Mouse (Mus musculus) left cerebral cortex, adult 11 months (tissue): Measurements from ENCODE around the gene Il6ra.

Experiments used
- DNase-seq: peaks from one replicate; pipeline ENCODE4 v3.0.0; 2022; ENCODE audit warnings: low spot score

Gene Il6ra

DNA sequence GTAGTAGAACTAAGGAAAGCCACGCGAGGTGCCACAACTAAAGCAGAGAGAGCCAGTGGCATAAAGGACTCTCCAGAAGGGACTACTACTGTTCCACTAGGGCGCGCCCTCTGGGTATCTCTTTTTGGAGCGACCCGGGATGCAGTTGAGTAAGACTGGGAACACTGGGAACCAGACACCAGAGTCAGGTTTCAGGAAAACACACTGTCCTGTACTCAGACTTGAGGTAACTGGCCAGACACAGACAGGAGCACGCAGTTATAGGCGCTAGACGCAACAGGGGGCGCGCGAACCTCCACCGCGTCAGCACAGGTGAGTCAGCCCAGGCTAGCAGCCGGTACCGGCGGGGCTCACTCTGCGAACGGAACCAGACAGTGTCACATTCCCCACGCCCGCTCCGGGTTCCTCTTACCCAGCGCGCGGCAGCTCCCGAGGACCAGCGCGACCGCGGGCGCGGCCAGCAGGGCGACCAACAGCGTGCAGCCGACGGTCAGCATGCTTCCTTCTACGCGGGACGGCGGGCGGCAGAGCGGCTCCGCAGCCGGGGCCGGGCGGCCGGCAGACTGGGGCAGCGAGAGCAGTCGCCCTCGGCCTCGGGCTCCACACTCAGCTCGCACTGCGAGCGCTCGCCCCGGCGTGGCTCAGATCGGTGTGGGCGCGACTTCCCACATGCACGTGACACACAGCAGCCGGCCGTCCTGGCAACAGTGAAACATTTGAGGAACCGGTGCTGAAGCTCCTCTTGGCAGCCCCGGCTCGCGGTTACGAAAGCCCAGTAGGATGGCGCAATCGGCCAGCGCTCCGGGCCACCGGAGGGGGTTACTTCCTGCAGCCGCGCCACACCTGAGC lies at the start of gene Il6ra:
TSS of gene Il6ra (minus strand) at position 654 of the 849 bp plus-strand sequence.
- peak; percentile 45 for DNase-seq

DNA sequence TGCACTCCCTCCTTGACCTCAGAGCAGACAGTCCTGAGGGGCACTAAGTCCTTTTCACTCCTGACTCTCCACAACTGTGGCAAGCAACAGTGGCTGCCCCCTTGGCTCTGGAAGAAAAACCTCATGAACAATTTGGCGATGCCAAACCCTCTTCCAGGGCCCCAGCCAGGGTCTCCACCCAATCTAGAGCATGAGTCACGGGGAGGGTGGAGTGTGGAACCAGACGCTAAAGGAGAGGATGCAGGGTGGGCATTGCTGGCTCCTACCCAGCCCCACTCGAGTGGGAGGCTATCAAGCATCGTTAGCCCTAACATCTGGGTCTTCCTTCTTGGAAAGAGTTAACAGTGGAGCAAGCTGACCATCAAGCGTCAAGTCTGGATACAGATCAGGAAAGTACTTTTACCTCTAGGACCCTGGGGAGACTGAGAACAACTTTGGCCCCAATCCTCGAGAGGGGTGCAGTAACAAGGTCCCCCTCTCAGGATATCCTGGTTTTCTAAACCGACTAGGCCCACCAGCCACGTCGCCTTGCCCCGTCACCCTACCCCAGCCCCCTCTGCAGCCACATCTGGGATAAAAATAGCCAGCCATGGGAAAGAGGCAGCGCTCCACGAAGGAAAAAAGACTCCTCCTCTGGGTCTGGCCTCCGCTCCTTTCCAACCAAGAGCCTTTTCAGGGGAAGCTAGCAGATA lies 49.2 kb upstream of the Il6ra start:
- no peak for DNase-seq

GRCm38 (mm10) chr3:89961436-89961835 lies 48.4 kb upstream of the Il6ra start:
- DNase-seq, result no peak

DNA sequence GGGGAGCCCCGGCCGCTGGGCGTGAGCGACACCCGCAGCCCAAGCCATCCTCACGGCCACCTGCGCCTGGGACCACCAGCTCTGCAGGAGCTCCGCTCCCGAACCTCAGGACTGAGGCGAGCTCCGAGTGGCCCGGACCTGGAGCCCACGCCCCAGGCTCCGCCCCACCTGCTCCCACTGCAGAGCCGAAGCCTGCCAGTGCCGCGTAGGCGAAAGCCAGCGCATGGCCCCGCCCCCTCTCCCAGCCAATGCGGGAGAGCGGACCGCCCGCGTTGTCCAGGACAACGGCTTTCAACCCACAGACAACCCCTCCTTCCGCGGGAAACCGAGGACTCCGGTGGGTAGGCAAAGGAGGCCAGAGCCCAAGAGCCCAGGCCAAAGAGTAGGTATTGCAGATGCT lies 47.5 kb upstream of the Il6ra start:
- DNase-seq, result peak; percentile 91

- peak; percentile 73 for DNase-seq
Observed at GRCm38 (mm10) chr3:89959435-89959834, 46.4 kb upstream of the Il6ra start.

DNA sequence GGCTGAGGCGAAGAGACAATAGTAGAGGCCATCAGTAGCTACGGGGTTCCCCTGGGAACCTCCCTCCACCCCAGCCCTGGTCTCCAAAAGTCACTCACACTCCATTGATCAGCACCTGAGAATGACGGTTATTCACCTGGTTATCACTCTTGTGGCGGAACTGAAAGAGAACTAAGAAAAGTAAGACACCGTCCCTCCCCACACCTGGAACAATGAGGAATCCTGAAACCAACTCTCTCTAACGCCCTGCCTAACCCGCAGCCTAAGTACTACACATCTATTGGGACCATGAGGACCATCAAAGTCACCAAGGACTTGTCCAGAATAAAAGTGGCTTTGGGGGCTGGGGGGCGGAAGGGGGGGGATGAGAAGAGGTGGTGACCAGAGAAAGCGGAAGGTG lies 44.9 kb upstream of the Il6ra start:
- no peak for DNase-seq

GRCm38 (mm10) chr3:89956177-89956971 lies 43.4 kb upstream of the Il6ra start:
- DNase-seq, result no peak

DNA sequence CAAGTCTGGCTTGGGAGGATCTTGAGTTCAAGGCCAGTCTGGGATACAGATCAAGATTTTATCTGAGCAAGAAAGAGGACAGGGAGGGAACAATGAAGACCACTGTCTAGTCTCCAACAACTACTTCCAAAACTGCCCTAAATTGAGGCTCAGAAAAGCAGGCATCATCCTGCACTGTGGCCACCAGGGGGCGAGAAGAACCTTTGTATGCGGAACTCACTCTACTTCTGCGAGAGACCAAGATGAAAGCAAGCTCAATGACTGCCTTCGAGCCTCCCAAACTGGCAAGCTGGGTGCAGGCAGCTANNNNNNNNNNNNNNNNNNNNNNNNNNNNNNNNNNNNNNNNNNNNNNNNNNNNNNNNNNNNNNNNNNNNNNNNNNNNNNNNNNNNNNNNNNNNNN lies 40.4 kb upstream of the Il6ra start:
- DNase-seq, result no peak

- no peak for DNase-seq
Observed at GRCm38 (mm10) chr3:89948655-89949054, 35.7 kb upstream of the Il6ra start.

DNA sequence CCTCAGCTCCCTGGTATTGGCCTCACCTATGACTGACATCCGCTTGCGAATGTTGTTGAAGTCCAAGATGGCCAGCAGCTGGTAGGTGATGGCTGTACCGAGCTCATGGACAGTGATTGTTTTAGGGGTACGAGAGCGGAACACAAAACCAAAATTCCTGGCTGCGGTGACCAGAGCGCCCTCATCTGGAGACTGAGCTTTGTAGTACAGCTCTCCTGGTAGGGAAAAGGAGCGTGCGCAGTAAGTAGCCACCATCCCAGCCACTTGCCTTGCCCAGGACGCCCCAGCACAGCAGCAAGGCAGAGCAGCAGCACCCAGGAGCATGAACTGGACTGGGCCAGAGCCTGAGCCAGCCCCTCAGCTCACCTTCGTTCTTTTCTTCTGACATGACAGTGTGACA lies 35.0 kb upstream of the Il6ra start:
- no peak for DNase-seq

- no peak for DNase-seq
Observed at GRCm38 (mm10) chr3:89945026-89945425, 32.0 kb upstream of the Il6ra start.

GRCm38 (mm10) chr3:89942894-89943293 lies 29.9 kb upstream of the Il6ra start:
- no peak for DNase-seq

GRCm38 (mm10) chr3:89936495-89936894 lies 23.5 kb upstream of the Il6ra start:
- no peak for DNase-seq

GRCm38 (mm10) chr3:89932925-89933324 lies 19.9 kb upstream of the Il6ra start:
- no peak for DNase-seq

DNA sequence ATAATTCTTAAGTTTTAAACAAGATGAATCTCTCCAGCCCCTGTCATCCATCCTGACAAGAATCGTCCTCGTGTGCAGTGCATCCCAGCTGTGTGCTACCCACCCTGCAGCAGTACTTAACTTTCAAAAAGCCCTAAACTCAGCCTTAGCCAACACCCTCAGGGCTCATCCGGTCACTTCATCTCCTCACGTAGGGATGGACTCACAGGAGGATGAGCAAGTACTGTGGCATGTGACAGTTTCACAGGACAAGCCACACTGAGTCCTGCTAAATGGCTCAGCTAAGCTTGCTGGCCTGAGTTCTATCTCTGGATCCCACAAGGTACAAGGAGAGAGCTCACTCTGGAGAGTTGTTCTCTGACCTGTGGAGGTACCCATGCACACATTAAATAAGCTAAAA lies 16.0 kb upstream of the Il6ra start:
- no peak for DNase-seq

DNA sequence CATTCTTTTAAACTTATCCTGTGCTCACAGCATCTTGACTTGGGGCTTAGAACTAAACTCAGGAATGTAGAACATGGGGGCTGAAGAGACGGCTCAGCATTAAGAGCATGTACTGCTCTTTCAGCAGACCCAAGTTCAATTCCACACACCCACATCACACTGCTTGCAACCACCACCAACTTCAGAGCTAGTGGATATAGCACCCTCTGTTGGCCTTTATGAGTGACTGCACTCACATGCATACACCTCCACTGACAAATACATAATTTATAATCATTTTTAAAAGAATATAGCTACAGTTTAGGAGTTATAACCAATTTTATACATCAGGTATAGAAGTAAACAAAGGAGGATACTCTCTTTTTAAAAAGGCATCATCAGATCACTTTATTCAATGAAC lies 13.4 kb upstream of the Il6ra start:
- no peak for DNase-seq

DNA sequence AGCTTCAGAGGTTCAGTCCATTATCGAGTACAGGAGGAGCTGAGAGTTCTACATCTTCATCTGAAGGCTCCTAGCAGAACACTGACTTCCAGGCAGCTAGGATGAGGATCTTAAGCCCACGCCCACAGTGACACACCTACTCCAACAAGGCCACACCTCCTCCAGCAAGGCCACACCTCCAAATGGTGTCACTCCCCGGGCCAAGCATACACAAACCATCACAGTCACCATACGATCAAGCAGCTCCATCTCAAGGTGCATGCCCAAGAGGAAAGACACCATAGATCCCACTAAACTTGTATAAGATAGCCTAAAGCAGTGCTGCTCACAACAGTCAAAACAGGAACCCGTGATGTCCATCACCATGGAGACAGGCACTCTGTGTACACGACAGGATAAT lies 7.7 kb upstream of the Il6ra start:
- no peak for DNase-seq

- DNase-seq, result no peak
Observed at GRCm38 (mm10) chr3:89917408-89917807, 4.4 kb upstream of the Il6ra start.

DNA sequence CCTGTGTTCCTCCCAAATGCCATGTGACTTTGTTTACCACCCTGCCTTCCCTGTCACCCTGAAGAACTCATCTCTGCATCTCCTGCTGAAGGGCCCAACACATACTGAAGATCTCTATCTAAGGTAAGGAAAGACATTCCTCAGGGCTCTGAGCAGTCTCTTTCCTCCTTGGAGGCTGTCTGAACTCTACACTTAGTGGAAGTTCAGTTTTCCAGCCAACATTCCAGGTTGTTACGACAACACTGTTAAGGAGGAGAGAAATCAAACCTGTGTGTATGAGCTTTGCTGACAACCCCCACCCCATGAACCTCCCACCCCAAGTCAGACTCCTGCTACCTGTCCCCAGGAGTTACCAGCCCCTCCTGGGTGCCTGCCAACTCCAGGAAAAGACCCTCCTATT lies 3.6 kb upstream of the Il6ra start:
- DNase-seq, result no peak

- DNase-seq, result no peak
Observed at GRCm38 (mm10) chr3:89914700-89915099, 1.7 kb upstream of the Il6ra start.

GRCm38 (mm10) chr3:89912108-89912542 lies 871 bp downstream of the Il6ra start:
- DNase-seq, result no peak

DNA sequence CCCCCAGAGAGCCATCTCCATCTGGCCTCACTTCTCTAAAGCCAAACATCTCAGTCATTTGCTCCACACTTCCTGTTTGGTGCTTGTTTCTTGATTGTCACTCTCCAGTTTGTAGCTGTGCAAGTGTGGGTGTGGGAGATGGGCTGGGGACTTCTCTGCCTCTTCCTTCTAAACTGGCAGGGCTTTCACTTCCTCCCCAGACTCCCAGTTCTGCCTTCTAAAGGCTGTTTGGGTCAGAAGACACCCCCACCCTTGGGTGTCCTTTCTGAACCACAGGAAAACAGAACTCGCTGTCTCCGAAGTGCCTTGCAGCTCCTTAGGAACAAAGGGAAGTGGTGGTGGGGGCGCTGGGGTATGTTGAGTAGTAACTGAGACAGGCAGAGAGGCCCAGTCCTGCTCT lies 1.8 kb downstream of the Il6ra start:
- DNase-seq, result peak; percentile 15
